Mouse (Mus musculus) limb, embryonic 12.5 days (tissue): Measurements from ENCODE around the gene Gm10720. TPM values are rescaled to one million over a fixed set of nuclear protein-coding genes. Genes with fewer than 3 reads are reported as not detected.
"Not testable (repeated sequence)": the region's sequence is repeated elsewhere in the genome, so short reads cannot be mapped to it uniquely, and the experiment has no call there.

Experiments used
- ATAC-seq: fragments of 200-750 bp; cut with Nextera tagmentation; 2 replicates; pipeline ENCODE4 v1.8.0; 2017; ENCODE audit warnings: low read depth, moderate TSS enrichment; ENCODE audit not compliant: insufficient number of reproducible peaks, insufficient read depth, low FRiP score, low TSS enrichment
- H3K27ac ChIP-seq: fragments of 300-500 bp; sonication (generic); 2 replicates; pipeline ENCODE4 v1.5.1; 2016; ENCODE audit warnings: mild to moderate bottlenecking, moderate library complexity
- H3K27me3 ChIP-seq: fragments of 300-500 bp; sonication (generic); 2 replicates; pipeline ENCODE4 v1.6.1; 2016; ENCODE audit warnings: mild to moderate bottlenecking, moderate library complexity
- H3K36me3 ChIP-seq: fragments of 300-500 bp; sonication (generic); 2 replicates; pipeline ENCODE4 v1.6.1; 2016; ENCODE audit warnings: mild to moderate bottlenecking, moderate library complexity
- H3K4me1 ChIP-seq: fragments of 300-500 bp; sonication (generic); replicated peaks from 2 replicates; pipeline ENCODE4 v1.6.1; 2016
- H3K4me2 ChIP-seq: fragments of 300-500 bp; sonication (generic); 2 replicates; pipeline ENCODE4 v1.6.1; 2016; ENCODE audit warnings: mild to moderate bottlenecking, moderate library complexity
- H3K4me3 ChIP-seq: fragments of 300-500 bp; sonication (generic); replicated peaks from 2 replicates; pipeline ENCODE4 v1.5.1; 2016; ENCODE audit warnings: mild to moderate bottlenecking
- H3K9ac ChIP-seq: fragments of 300-500 bp; sonication (generic); replicated peaks from 2 replicates; pipeline ENCODE4 v1.6.1; 2016; ENCODE audit warnings: mild to moderate bottlenecking, moderate library complexity
- H3K9me3 ChIP-seq: fragments of 300-500 bp; sonication (generic); 2 replicates; pipeline ENCODE4 v1.6.1; 2016; ENCODE audit warnings: mild to moderate bottlenecking, moderate library complexity
- WGBS: fragments of 180-500 bp; shearing (Covaris S2); methylation state at CpG from one replicate; pipeline ENCODE4 v1.1.7; 2016; 5-methylcytosine and 5-hydroxymethylcytosine counted together
- microRNA-seq: library from miRNA; unstranded; fragments of <30 nt; microRNA quantifications from one replicate; pipeline ENCODE4, GENCODE M21; 2017
- polyA plus RNA-seq: library from polyadenylated mRNA; unstranded; fragments of >200 nt; fragmentation: Nextera tagmentation; extraction: Ambion mirVana; gene quantifications from 2 replicates; pipeline ENCODE4 v1.2.1, GENCODE M21; 2016

Gm10720 gene
- polyA plus RNA-seq, 1 experiment from 2014 or later: not detected

GRCm38 (mm10) chr9:3026741-3027140 lies 11.3 kb downstream of the Gm10720 start:
- H3K27me3 ChIP-seq, H3K4me1 ChIP-seq, H3K36me3 ChIP-seq, H3K9me3 ChIP-seq, H3K9ac ChIP-seq, H3K27ac ChIP-seq, ATAC-seq, H3K4me3 ChIP-seq, H3K4me2 ChIP-seq: not testable (repeated sequence)
- 66% methylated on average over 9 of the region's 9 CpGs for WGBS

- 69% methylated on average over 9 of the region's 9 CpGs for WGBS
Measured at GRCm38 (mm10) chr9:3027200-3027599, 11.7 kb downstream of the Gm10720 start.

GRCm38 (mm10) chr9:3029276-3030000 lies 14.0 kb downstream of the Gm10720 start:
- not testable (repeated sequence) for H3K9ac ChIP-seq, H3K9me3 ChIP-seq, H3K4me1 ChIP-seq, H3K4me2 ChIP-seq, H3K27me3 ChIP-seq, H3K27ac ChIP-seq, H3K4me3 ChIP-seq, ATAC-seq, H3K36me3 ChIP-seq
- WGBS: 67% methylated on average over 14 of the region's 16 CpGs

More at GRCm38 (mm10) chr9:3027200-3027599, 11.7 kb downstream of the Gm10720 start:
- not testable (repeated sequence) for H3K4me3 ChIP-seq, H3K27ac ChIP-seq, H3K27me3 ChIP-seq, ATAC-seq, H3K4me2 ChIP-seq, H3K4me1 ChIP-seq, H3K9me3 ChIP-seq, H3K9ac ChIP-seq, H3K36me3 ChIP-seq

- not testable (repeated sequence) for H3K4me3 ChIP-seq, H3K4me1 ChIP-seq, H3K27ac ChIP-seq, H3K27me3 ChIP-seq, H3K9me3 ChIP-seq, H3K36me3 ChIP-seq, H3K4me2 ChIP-seq, H3K9ac ChIP-seq
- ATAC-seq: peak; percentile 54; the same call in 1 of the 2 replicates
- whole genome bisulfite sequencing: 63% methylated on average over 2 of the region's 10 CpGs
Measured at GRCm38 (mm10) chr9:3030677-3031318, 15.3 kb downstream of the Gm10720 start.

- H3K27ac ChIP-seq, H3K4me2 ChIP-seq, H3K9me3 ChIP-seq, ATAC-seq, H3K27me3 ChIP-seq, H3K4me1 ChIP-seq, H3K4me3 ChIP-seq, H3K36me3 ChIP-seq, H3K9ac ChIP-seq: not testable (repeated sequence)
- WGBS: 50% methylated on average over 1 of the region's 8 CpGs
Measured at GRCm38 (mm10) chr9:3034299-3034698, 18.8 kb downstream of the Gm10720 start, which contains the start of gene Gm17535. Gm17535 (plus strand) TSS chr9:3034599.

- not testable (repeated sequence) for H3K27me3 ChIP-seq, H3K4me2 ChIP-seq, H3K9me3 ChIP-seq, H3K36me3 ChIP-seq, H3K9ac ChIP-seq, H3K4me1 ChIP-seq, ATAC-seq, H3K4me3 ChIP-seq, H3K27ac ChIP-seq
- 75% methylated on average over 8 of the region's 8 CpGs for WGBS
Measured at GRCm38 (mm10) chr9:3036577-3036976, 21.1 kb downstream of the Gm10720 start, which contains the start of gene Gm10715. Gm10715 (plus strand) TSS chr9:3036877.

GRCm38 (mm10) chr9:3038161-3038560 lies 22.7 kb downstream of the Gm10720 start:
- H3K4me2 ChIP-seq, H3K27me3 ChIP-seq, H3K9ac ChIP-seq, H3K36me3 ChIP-seq, H3K4me3 ChIP-seq, ATAC-seq, H3K27ac ChIP-seq, H3K4me1 ChIP-seq: not testable (repeated sequence)
- H3K9me3 ChIP-seq: 0 out of 2 replicates have a peak, but pooled peaks cover 10% of the 10 kb centered on the region
- 69% methylated on average over 4 of the region's 4 CpGs for WGBS

Small RNA genes within 50 kb of the gene (microRNA-seq; reads per million reads assigned to microRNA genes)
- not detected for gene Mir101c

Other genes with a start within 250 kb of the Gm10720 start
- gene Gm10722, start 14.7 kb upstream of the Gm10720 start, polyA plus RNA-seq: not detected in 2 replicates
- gene Gm11168, start 12.3 kb upstream of the Gm10720 start, polyA plus RNA-seq: not detected in 2 replicates
- gene Gm10721, start 2.5 kb upstream of the Gm10720 start, polyA plus RNA-seq: not detected in 2 replicates
- gene Gm10719, start 1.8 kb downstream of the Gm10720 start, polyA plus RNA-seq: 0.36 TPM in 1 of 2 replicates, not detected in the other
- not detected in 2 replicates for gene Gm10718, start 7.9 kb downstream of the Gm10720 start, polyA plus RNA-seq
- gene Gm10717, start 9.8 kb downstream of the Gm10720 start, polyA plus RNA-seq: not detected in 2 replicates
- gene Gm17535, start 18.9 kb downstream of the Gm10720 start, polyA plus RNA-seq: not detected in 2 replicates
- not detected in 2 replicates for gene Gm10715, start 21.2 kb downstream of the Gm10720 start, polyA plus RNA-seq